Mouse (Mus musculus) lung, postnatal 0 days (tissue): ENCODE results near the gene Brd3os. TPM values are rescaled to one million over a fixed set of nuclear protein-coding genes. Genes with fewer than 3 reads are reported as not detected.

Source experiments
- ATAC-seq: fragments of 200-750 bp; cut with Nextera tagmentation; 2 replicates; pipeline ENCODE4 v1.8.0; 2017; ENCODE audit warnings: moderate library complexity
- DNase-seq: peaks from one replicate; pipeline ENCODE4 v3.0.0-alpha.2; 2016; ENCODE audit warnings: low spot score
- H3K27ac ChIP-seq: fragments of 300-500 bp; sonication (generic); 2 replicates; pipeline ENCODE4 v1.5.1; 2014; ENCODE audit warnings: antibody characterized with exemption, mild to moderate bottlenecking, low read length, mixed read lengths
- H3K27me3 ChIP-seq: fragments of 300-500 bp; sonication (generic); replicated peaks from 2 replicates; pipeline ENCODE4 v1.6.1; 2014; ENCODE audit warnings: low read length, mixed read lengths; ENCODE audit not compliant: insufficient read depth
- H3K36me3 ChIP-seq: fragments of 300-500 bp; sonication (generic); 2 replicates; pipeline ENCODE4 v1.6.1; 2014; ENCODE audit warnings: low read length, mixed read lengths; ENCODE audit not compliant: insufficient read depth
- H3K4me1 ChIP-seq: fragments of 300-500 bp; sonication (generic); 2 replicates; pipeline ENCODE4 v1.6.1; 2014; ENCODE audit warnings: antibody characterized with exemption, low read depth, low read length, mixed read lengths; ENCODE audit not compliant: insufficient read depth
- H3K4me2 ChIP-seq: fragments of 300-500 bp; sonication (generic); replicated peaks from 2 replicates; pipeline ENCODE4 v1.6.1; 2014; ENCODE audit warnings: low read depth, mild to moderate bottlenecking, low read length, moderate library complexity, mixed read lengths
- H3K4me3 ChIP-seq: fragments of 300-500 bp; sonication (generic); 2 replicates; pipeline ENCODE4 v1.5.1; 2014; ENCODE audit warnings: low read depth, low read length
- H3K9ac ChIP-seq: fragments of 300-500 bp; sonication (generic); replicated peaks from 2 replicates; pipeline ENCODE4 v1.6.1; 2014; ENCODE audit warnings: low read depth, mild to moderate bottlenecking
- H3K9me3 ChIP-seq: fragments of 300-500 bp; sonication (generic); 2 replicates; pipeline ENCODE4 v1.6.1; 2016; ENCODE audit warnings: low read length, mixed read lengths
- CTCF ChIP-seq: IDR thresholded peaks from 2 replicates; pipeline ENCODE4 v1.5.1; 2016; ENCODE audit warnings: antibody characterized with exemption, mild to moderate bottlenecking
- EP300 ChIP-seq: IDR thresholded peaks from 2 replicates; pipeline ENCODE4 v1.6.1; 2016; ENCODE audit warnings: antibody characterized with exemption, mild to moderate bottlenecking, control low read depth
- WGBS: fragments of 180-500 bp; shearing (Covaris S2); extraction: QIAGEN DNeasy Blood & Tissue Kit; methylation state at CpG from one replicate; pipeline ENCODE4 v1.1.7; 2014; 5-methylcytosine and 5-hydroxymethylcytosine counted together
- polyA plus RNA-seq: library from polyadenylated mRNA; unstranded; fragments of >200 nt; fragmentation: Nextera tagmentation; extraction: Ambion mirVana; gene quantifications from 2 replicates; pipeline ENCODE4 v1.2.1, GENCODE M21; 2015

Brd3os gene
- polyA plus RNA-seq, 1 experiment from 2014 or later, result 3.8 TPM

- WGBS, result 31% methylated on average over 7 of the region's 7 CpGs
- DNase-seq (no peak), ATAC-seq (no peak)
- Histone ChIP-seq H3K9ac (no peak overlapping the region), H3K4me2 (0 out of 2 replicates have a peak overlapping the region, but pooled peaks have one; percentile 8), H3K4me1 (peaks cover 51% of the 10 kb centered on the region), H3K27ac (peak overlapping the region; percentile 82), H3K36me3 (no peaks in the 10 kb centered on the region), H3K4me3 (no peak overlapping the region), H3K27me3 (no peaks in the 10 kb centered on the region), H3K9me3 (no peaks in the 10 kb centered on the region)
- TF ChIP-seq CTCF (no peak), EP300 (no peak)
These were observed 29.8 kb upstream of the Brd3os start for GRCm38 (mm10) chr2:27412245-27412800.

GRCm38 (mm10) chr2:27413582-27413935, 28.6 kb upstream of the Brd3os start:
- H3K27me3 ChIP-seq, result no peaks in the 10 kb centered on the region
- H3K4me3 ChIP-seq, result no peak overlapping the region
- WGBS, result 60% methylated on average over 2 of the region's 2 CpGs
- H3K9me3 ChIP-seq, result no peaks in the 10 kb centered on the region
- no peak for TF ChIP-seq EP300
- no peak for TF ChIP-seq CTCF
- no peaks in the 10 kb centered on the region for H3K36me3 ChIP-seq
- no peak overlapping the region for H3K9ac ChIP-seq
- peak overlapping the region; percentile 27; the same call in 1 of the 2 replicates for H3K4me2 ChIP-seq
- H3K4me1 ChIP-seq, result peaks cover 56% of the 10 kb centered on the region
- peak overlapping the region; percentile 66 for H3K27ac ChIP-seq
- no peak for DNase-seq
- ATAC-seq, result no peak

- Histone ChIP-seq H3K27me3 (no peaks in the 10 kb centered on the region), H3K4me2 (peak overlapping the region; percentile 27; the same call in 1 of the 2 replicates), H3K9me3 (no peaks in the 10 kb centered on the region), H3K9ac (no peak overlapping the region), H3K36me3 (no peaks in the 10 kb centered on the region), H3K4me1 (peaks cover 61% of the 10 kb centered on the region), H3K4me3 (no peak overlapping the region), H3K27ac (peak overlapping the region; percentile 66)
- WGBS, result 38% methylated on average over 16 of the region's 16 CpGs
- peak; percentile 89 for ATAC-seq
- TF ChIP-seq EP300, result peak; percentile 81
- no peak for TF ChIP-seq CTCF
- peak; percentile 91 for DNase-seq
These were observed 28.0 kb upstream of the Brd3os start for GRCm38 (mm10) chr2:27413936-27414657.

- TF ChIP-seq CTCF (no peak), EP300 (no peak)
- 47% methylated on average over 11 of the region's 11 CpGs for WGBS
- DNase-seq, result no peak
- Histone ChIP-seq H3K4me3 (no peak overlapping the region), H3K27me3 (no peaks in the 10 kb centered on the region), H3K9ac (no peak overlapping the region), H3K4me1 (peaks cover 68% of the 10 kb centered on the region), H3K27ac (peak overlapping the region; percentile 66), H3K9me3 (no peaks in the 10 kb centered on the region), H3K36me3 (no peaks in the 10 kb centered on the region), H3K4me2 (no peak overlapping the region)
- no peak for ATAC-seq
These were observed 26.9 kb upstream of the Brd3os start for GRCm38 (mm10) chr2:27415060-27415783.

GRCm38 (mm10) chr2:27416425-27416824, 25.7 kb upstream of the Brd3os start:
- WGBS, result 13% methylated on average over 3 of the region's 3 CpGs
- no peak for DNase-seq

GRCm38 (mm10) chr2:27417648-27418153, 24.4 kb upstream of the Brd3os start:
- H3K27ac ChIP-seq, result peak overlapping the region; percentile 85
- no peak overlapping the region for H3K4me3 ChIP-seq
- ATAC-seq (no peak), DNase-seq (no peak)
- H3K4me1 ChIP-seq, result peaks cover 66% of the 10 kb centered on the region
- WGBS, result 50% methylated on average over 5 of the region's 5 CpGs
- H3K4me2 ChIP-seq, result no peak overlapping the region
- TF ChIP-seq EP300 (no peak), CTCF (no peak)
- no peaks in the 10 kb centered on the region for H3K27me3 ChIP-seq
- no peaks in the 10 kb centered on the region for H3K9me3 ChIP-seq
- no peak overlapping the region for H3K9ac ChIP-seq
- no peaks in the 10 kb centered on the region for H3K36me3 ChIP-seq

More at GRCm38 (mm10) chr2:27416425-27416824, 25.7 kb upstream of the Brd3os start:
- 0 out of 2 replicates have a peak overlapping the region, but pooled peaks have one; percentile 32 for H3K27ac ChIP-seq
- no peaks in the 10 kb centered on the region for H3K9me3 ChIP-seq
- H3K36me3 ChIP-seq, result no peaks in the 10 kb centered on the region
- TF ChIP-seq CTCF, result no peak
- no peak for TF ChIP-seq EP300
- H3K4me1 ChIP-seq, result peaks cover 66% of the 10 kb centered on the region
- H3K4me2 ChIP-seq, result no peak overlapping the region
- no peak overlapping the region for H3K4me3 ChIP-seq
- no peaks in the 10 kb centered on the region for H3K27me3 ChIP-seq
- no peak overlapping the region for H3K9ac ChIP-seq
- no peak for ATAC-seq
